Mouse (Mus musculus) central nervous system, embryonic 11.5 days (tissue): ENCODE results near the gene Klb. TPM values are rescaled to one million over a fixed set of nuclear protein-coding genes. Genes with fewer than 3 reads are reported as not detected.

ENCODE experiments used
- polyA plus RNA-seq: library from polyadenylated mRNA; depleted of rRNA; stranded (reverse); fragments of >200 nt; gene quantifications from 2 replicates; pipeline ENCODE4 v1.2.3, GENCODE M21; 2012; rRNA removed

Gene Klb
- 0.37 and 0.66 TPM in 2 replicates for polyA plus RNA-seq

DNA sequence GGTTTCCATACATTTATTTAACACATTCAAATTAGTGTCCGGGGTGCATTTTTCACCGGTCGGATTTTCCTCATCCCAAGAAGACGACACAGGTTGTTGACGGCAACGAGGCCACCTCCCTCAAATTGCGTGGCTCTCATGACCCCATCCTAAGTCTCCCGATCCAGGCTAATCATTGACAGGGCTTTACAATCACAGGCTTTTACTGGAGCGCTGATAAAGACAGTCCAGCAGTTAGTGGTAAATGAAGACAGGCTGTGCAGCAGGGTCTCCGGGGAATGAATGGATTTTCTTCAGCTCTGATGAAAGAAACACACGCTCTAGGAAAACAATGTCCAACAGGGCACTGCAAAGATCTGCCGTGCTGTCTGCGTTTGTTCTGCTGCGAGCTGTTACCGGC, at the start of gene Klb:
Gene Klb (plus strand): TSS at position 147 of the 400 bp plus-strand sequence.

DNA sequence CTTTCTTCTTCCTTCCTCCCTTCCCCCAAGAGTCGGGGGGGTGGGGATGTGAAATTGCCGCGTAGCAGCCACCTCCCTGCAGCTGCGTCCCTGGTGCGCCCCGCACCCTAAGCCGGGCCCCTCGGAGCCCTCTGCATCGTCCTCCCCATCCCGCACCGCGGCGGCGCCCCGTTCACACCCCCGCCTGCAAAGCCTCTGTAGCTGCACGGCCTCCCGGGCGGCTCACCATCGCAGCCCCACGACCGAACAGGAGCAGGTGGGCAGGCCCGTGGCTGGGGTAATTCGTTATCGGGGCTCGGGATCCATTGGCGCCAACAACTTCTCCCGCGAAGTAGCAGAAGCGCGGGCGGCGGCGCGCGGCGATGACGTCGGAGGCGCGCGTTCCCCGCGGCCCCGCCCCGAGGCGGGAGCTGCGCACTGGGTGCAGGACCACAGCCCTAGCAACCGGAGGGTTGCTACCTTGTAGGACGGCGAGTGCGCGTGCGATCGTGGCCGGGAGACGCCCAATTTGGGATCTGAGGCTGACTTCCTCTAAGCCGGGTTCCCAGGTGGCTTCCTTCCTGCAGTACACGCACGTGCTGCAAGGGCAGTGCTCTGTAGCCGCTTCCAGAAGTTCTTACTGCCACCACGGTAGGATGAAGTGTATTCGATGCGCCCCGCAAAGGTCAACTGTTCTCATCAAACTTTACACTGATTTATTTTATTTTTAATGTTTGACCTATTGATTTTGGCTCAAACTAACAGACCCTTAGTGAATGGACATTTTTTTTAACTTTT, 12.6 kb upstream of the Klb start, which contains the start of gene Rfc1:
Gene Rfc1 (minus strand): TSS at position 373 of the 777 bp plus-strand sequence.

GRCm38 (mm10) chr5:65390648-65391644, 42.8 kb downstream of the Klb start, which contains the start of the genes Rpl9 and Lias:
Rpl9 (minus strand) TSS chr5:65391444.
Lias (plus strand) TSS chr5:65391497.

Other genes starting within 250 kb of the Klb start
- gene Klhl5, start 240.8 kb upstream of the Klb start, polyA plus RNA-seq, result 22.4 and 31.8 TPM in 2 replicates
- 8.5 and 13.6 TPM in 2 replicates for gene Wdr19, start 148.6 kb upstream of the Klb start, polyA plus RNA-seq
- 41.6 and 55.9 TPM in 2 replicates for gene Rfc1, start 12.6 kb upstream of the Klb start, polyA plus RNA-seq
- gene Rpl9, start 43.1 kb downstream of the Klb start, polyA plus RNA-seq, result 1,209 and 1,253 TPM in 2 replicates
- gene Lias, start 43.2 kb downstream of the Klb start, polyA plus RNA-seq, result 48.2 and 56.2 TPM in 2 replicates
- 59.6 and 60.5 TPM in 2 replicates for gene Ugdh, start 87.6 kb downstream of the Klb start, polyA plus RNA-seq
- gene Gm43552, start 144.5 kb downstream of the Klb start, polyA plus RNA-seq, result 1.0 TPM in 1 of 2 replicates, not detected in the other
- 34.4 and 45.1 TPM in 2 replicates for gene Smim14, start 188.9 kb downstream of the Klb start, polyA plus RNA-seq
- 144 and 179 TPM in 2 replicates for gene Ube2k, start 188.9 kb downstream of the Klb start, polyA plus RNA-seq